Mouse (Mus musculus): ENCODE measurements around the gene Cep112. TPM values are rescaled to one million over a fixed set of nuclear protein-coding genes. Genes with fewer than 3 reads are reported as not detected.

Cep112 gene
- polyA plus RNA-seq, 1 experiment from 2014 or later = 1.3 TPM

- ATAC-seq (ENCODE audit: insufficient read depth) = no peak
- Histone ChIP-seq H3K36me3 (replicated peaks) (no peaks in the 10 kb centered on the region), H3K4me1 (replicated peaks) (no peaks in the 10 kb centered on the region), H3K9me3 (replicated peaks) (no peaks in the 10 kb centered on the region), H3K4me2 (no peak overlapping the region), H3K9ac (no peak overlapping the region), H3K27me3 (no peaks in the 10 kb centered on the region), H3K4me3 (replicated peaks) (no peak overlapping the region), H3K27ac (replicated peaks) (no peak overlapping the region)
These were observed 181.8 kb downstream of the Cep112 start for GRCm38 (mm10) chr11:108606836-108607235.

DNA sequence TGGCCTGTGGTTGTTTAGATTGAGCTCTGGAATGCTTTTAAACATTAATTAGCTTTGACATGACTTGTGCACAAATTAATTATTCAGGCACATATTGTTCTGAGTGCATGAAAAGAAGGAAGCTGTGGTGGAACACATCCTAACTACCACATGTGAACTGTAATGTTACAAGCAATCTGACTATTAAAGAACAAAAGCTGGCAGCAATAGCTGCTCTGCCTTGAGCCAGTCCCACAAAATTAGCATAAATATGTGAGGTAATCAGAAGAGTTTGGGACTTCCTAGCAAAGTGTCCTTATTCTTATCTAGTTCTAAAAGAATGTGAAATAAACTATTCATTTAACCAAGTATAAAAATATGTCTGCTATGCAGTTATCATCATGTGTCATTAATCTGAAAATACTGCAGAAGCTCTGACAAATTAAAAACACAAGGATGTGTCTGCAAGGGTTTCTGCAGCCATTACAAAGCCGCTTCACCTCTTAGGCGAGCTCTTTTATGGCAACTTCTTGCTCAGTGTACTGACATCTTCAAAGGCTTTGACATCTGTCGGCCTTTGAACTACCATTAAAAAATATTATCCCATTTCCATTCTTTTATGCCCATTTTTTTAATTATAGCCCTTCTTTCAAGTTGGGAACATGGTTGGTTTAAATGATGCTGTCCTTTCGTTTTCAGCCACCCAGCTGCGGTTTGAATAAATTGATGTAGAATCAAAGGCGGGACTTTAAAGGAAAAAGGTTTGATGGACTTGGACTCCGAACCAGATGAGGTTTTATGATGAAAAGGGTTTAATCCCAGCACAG is 195.8 kb downstream of the Cep112 start:
- 76% methylated on average over 7 of the region's 7 CpGs for WGBS (ENCODE audit: insufficient replicate concordance)
- ATAC-seq (ENCODE audit: insufficient read depth) = no peak
- Histone ChIP-seq H3K9ac (no peak overlapping the region), H3K4me3 (replicated peaks) (no peak overlapping the region), H3K9me3 (replicated peaks) (no peaks in the 10 kb centered on the region), H3K27me3 (no peaks in the 10 kb centered on the region), H3K27ac (replicated peaks) (no peak overlapping the region), H3K36me3 (replicated peaks) (no peaks in the 10 kb centered on the region), H3K4me2 (no peak overlapping the region), H3K4me1 (replicated peaks) (no peaks in the 10 kb centered on the region)

GRCm38 (mm10) chr11:108621434-108621901 is 196.5 kb downstream of the Cep112 start:
- no peaks in the 10 kb centered on the region for H3K9me3 ChIP-seq (replicated peaks)
- ATAC-seq (ENCODE audit: insufficient read depth) = no peak
- H3K27me3 ChIP-seq = no peaks in the 10 kb centered on the region
- H3K36me3 ChIP-seq (replicated peaks) = no peaks in the 10 kb centered on the region
- H3K27ac ChIP-seq (replicated peaks) = no peak overlapping the region
- 70% methylated on average over 9 of the region's 9 CpGs for WGBS (ENCODE audit: insufficient replicate concordance)
- no peak overlapping the region for H3K4me2 ChIP-seq
- H3K9ac ChIP-seq = no peak overlapping the region
- no peaks in the 10 kb centered on the region for H3K4me1 ChIP-seq (replicated peaks)
- no peak overlapping the region for H3K4me3 ChIP-seq (replicated peaks)

GRCm38 (mm10) chr11:108625546-108626232 is 200.7 kb downstream of the Cep112 start:
- Histone ChIP-seq H3K36me3 (replicated peaks) (no peaks in the 10 kb centered on the region), H3K4me1 (replicated peaks) (no peaks in the 10 kb centered on the region), H3K9ac (no peak overlapping the region), H3K27ac (replicated peaks) (no peak overlapping the region), H3K4me2 (no peak overlapping the region), H3K4me3 (replicated peaks) (no peak overlapping the region), H3K9me3 (replicated peaks) (no peaks in the 10 kb centered on the region), H3K27me3 (no peaks in the 10 kb centered on the region)
- ATAC-seq (ENCODE audit: insufficient read depth) = no peak
- 55% methylated on average over 5 of the region's 5 CpGs for whole genome bisulfite sequencing (ENCODE audit: insufficient replicate concordance)

DNA sequence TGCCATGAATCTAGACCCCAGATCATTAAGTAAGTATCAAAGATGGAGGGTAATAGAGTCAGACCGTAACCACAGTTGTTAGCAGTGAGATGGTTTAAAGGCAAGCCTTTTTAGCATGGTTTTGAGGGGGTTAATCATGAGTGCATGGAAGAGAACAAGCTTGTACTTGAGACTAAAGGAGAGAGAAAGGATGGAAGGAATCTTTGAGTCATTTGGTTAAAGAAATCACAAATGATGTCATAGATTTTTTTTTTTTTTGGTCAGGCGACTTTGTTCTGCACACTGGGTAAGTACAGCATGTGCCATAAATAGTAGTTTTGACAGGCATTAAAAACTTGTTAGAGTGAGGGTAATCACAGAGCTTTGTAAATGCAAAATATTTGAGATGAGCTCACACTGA is 212.8 kb downstream of the Cep112 start:
- H3K4me1 ChIP-seq (replicated peaks) = no peaks in the 10 kb centered on the region
- ATAC-seq (ENCODE audit: insufficient read depth) = no peak
- H3K27me3 ChIP-seq = no peaks in the 10 kb centered on the region
- no peak overlapping the region for H3K27ac ChIP-seq (replicated peaks)
- no peaks in the 10 kb centered on the region for H3K9me3 ChIP-seq (replicated peaks)
- no peak overlapping the region for H3K4me3 ChIP-seq (replicated peaks)
- no peaks in the 10 kb centered on the region for H3K36me3 ChIP-seq (replicated peaks)
- WGBS (ENCODE audit: insufficient replicate concordance) = 41% methylated on average over 2 of the region's 2 CpGs
- no peak overlapping the region for H3K4me2 ChIP-seq
- no peak overlapping the region for H3K9ac ChIP-seq

DNA sequence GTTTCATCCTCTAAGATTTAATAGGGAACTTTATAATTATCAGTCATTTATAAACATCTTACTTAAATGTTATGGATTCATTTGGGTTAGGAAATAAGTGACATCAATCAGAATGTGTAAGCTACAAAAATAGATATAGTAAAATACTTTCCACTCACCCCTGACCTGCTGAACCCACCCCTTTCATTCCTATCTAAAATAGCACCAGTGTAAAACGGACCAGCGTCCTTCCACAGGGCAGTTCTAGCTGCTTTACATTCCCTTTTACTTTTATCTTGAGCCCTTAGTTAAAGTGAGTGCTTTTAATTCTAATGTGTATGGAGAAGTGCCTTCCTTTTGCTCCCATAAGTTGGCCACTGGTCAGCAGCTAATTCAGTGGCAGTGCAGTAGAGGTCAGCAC is 230.6 kb downstream of the Cep112 start:
- Histone ChIP-seq H3K27me3 (no peaks in the 10 kb centered on the region), H3K4me1 (replicated peaks) (no peaks in the 10 kb centered on the region), H3K9me3 (replicated peaks) (no peaks in the 10 kb centered on the region), H3K9ac (no peak overlapping the region), H3K36me3 (replicated peaks) (no peaks in the 10 kb centered on the region), H3K27ac (replicated peaks) (no peak overlapping the region), H3K4me2 (no peak overlapping the region), H3K4me3 (replicated peaks) (no peak overlapping the region)
- ATAC-seq (ENCODE audit: insufficient read depth) = no peak
- WGBS (ENCODE audit: insufficient replicate concordance) = 61% methylated on average over 2 of the region's 2 CpGs

- H3K9me3 ChIP-seq (replicated peaks) = no peaks in the 10 kb centered on the region
- no peak overlapping the region for H3K4me3 ChIP-seq (replicated peaks)
- no peak overlapping the region for H3K27ac ChIP-seq (replicated peaks)
- ATAC-seq (ENCODE audit: insufficient read depth) = no peak
- no peak overlapping the region for H3K4me2 ChIP-seq
- no peak overlapping the region for H3K9ac ChIP-seq
- no peaks in the 10 kb centered on the region for H3K36me3 ChIP-seq (replicated peaks)
- WGBS (ENCODE audit: insufficient replicate concordance) = 62% methylated on average over 3 of the region's 3 CpGs
- no peaks in the 10 kb centered on the region for H3K27me3 ChIP-seq
- H3K4me1 ChIP-seq (replicated peaks) = no peaks in the 10 kb centered on the region
These were observed 257.0 kb downstream of the Cep112 start for GRCm38 (mm10) chr11:108682014-108682413.

DNA sequence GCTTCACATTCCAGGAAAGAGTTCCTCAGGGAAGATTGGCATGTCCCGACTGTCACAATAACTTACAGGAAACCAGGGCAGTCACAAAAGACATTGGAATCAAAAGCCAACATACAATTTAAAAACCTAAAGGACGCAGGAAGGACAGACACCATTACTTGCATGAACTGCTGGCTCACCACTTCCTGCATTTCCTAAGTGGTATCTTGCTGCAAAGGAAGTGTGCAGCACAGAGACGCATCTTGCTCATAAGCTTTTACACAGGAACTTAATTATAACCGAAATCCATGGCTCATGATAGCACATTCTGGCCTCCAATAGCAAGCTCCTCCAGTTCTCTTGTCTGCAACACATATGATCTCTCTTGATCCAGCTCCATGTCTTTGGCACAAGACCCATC is 271.6 kb downstream of the Cep112 start:
- 15% methylated on average over 4 of the region's 4 CpGs for WGBS (ENCODE audit: insufficient replicate concordance)
- no peak for ATAC-seq (ENCODE audit: insufficient read depth)
- no peaks in the 10 kb centered on the region for H3K4me1 ChIP-seq (replicated peaks)
- H3K4me3 ChIP-seq (replicated peaks) = no peak overlapping the region
- no peaks in the 10 kb centered on the region for H3K9me3 ChIP-seq (replicated peaks)
- no peak overlapping the region for H3K4me2 ChIP-seq
- H3K27ac ChIP-seq (replicated peaks) = no peak overlapping the region
- H3K27me3 ChIP-seq = no peaks in the 10 kb centered on the region
- H3K9ac ChIP-seq = no peak overlapping the region
- no peaks in the 10 kb centered on the region for H3K36me3 ChIP-seq (replicated peaks)

DNA sequence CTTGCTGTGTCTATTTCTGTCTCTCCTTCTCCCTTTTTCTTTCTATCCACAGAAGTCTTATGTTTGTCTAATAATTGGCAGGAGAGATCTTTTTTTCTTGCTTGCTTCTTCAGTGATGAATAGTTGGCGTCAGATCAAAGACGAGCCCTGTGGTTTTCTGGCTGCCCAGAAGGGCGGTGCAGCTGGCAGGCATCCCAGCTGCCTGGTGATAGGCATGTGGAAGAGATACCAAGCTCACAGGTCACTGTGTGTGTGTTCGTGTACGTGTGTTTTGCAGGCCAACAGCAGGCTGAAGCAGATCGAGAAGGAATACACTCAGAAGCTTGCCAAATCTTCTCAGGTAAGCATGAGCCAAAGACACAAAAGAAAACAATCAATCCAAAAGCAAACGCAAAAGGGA is 327.3 kb downstream of the Cep112 start:
- Histone ChIP-seq H3K9me3 (replicated peaks) (no peaks in the 10 kb centered on the region), H3K4me2 (no peak overlapping the region), H3K36me3 (replicated peaks) (no peaks in the 10 kb centered on the region), H3K4me1 (replicated peaks) (no peaks in the 10 kb centered on the region), H3K9ac (no peak overlapping the region), H3K27ac (replicated peaks) (no peak overlapping the region), H3K27me3 (no peaks in the 10 kb centered on the region), H3K4me3 (replicated peaks) (no peak overlapping the region)
- 23% methylated on average over 7 of the region's 7 CpGs for WGBS (ENCODE audit: insufficient replicate concordance)
- no peak for ATAC-seq (ENCODE audit: insufficient read depth)

GRCm38 (mm10) chr11:108752765-108753164 is 327.8 kb downstream of the Cep112 start:
- no peaks in the 10 kb centered on the region for H3K9me3 ChIP-seq (replicated peaks)
- no peak overlapping the region for H3K27ac ChIP-seq (replicated peaks)
- no peak overlapping the region for H3K4me3 ChIP-seq (replicated peaks)
- no peaks in the 10 kb centered on the region for H3K4me1 ChIP-seq (replicated peaks)
- no peaks in the 10 kb centered on the region for H3K27me3 ChIP-seq
- H3K4me2 ChIP-seq = no peak overlapping the region
- no peak overlapping the region for H3K9ac ChIP-seq
- H3K36me3 ChIP-seq (replicated peaks) = no peaks in the 10 kb centered on the region
- 64% methylated on average over 2 of the region's 2 CpGs for WGBS (ENCODE audit: insufficient replicate concordance)
- no peak for ATAC-seq (ENCODE audit: insufficient read depth)

- WGBS (ENCODE audit: insufficient replicate concordance) = 71% methylated on average over 7 of the region's 7 CpGs
- Histone ChIP-seq H3K9ac (no peak overlapping the region), H3K4me2 (no peak overlapping the region), H3K27ac (replicated peaks) (no peak overlapping the region), H3K4me3 (replicated peaks) (no peak overlapping the region), H3K27me3 (no peaks in the 10 kb centered on the region), H3K36me3 (replicated peaks) (no peaks in the 10 kb centered on the region), H3K4me1 (replicated peaks) (no peaks in the 10 kb centered on the region), H3K9me3 (replicated peaks) (no peaks in the 10 kb centered on the region)
- ATAC-seq (ENCODE audit: insufficient read depth) = no peak
These were observed 328.6 kb downstream of the Cep112 start for GRCm38 (mm10) chr11:108753361-108754240.

Data from liver, embryonic 15.5 days (tissue).